Mouse (Mus musculus) ES-E14 (cell line): ENCODE measurements around the gene Fat4.

Experiments used
- CHD2 ChIP-seq: IDR thresholded peaks from 2 replicates; pipeline ENCODE4 v1.6.1; 2014; ENCODE audit warnings: mild to moderate bottlenecking, low read depth, low read length, inconsistent platforms
- HCFC1 ChIP-seq: IDR thresholded peaks from 2 replicates; pipeline ENCODE4 v1.6.1; 2012; ENCODE audit warnings: low read length, inconsistent platforms, borderline replicate concordance; ENCODE audit not compliant: insufficient read depth
- MAFK ChIP-seq: IDR thresholded peaks from 2 replicates; pipeline ENCODE4 v1.6.1; 2014; ENCODE audit warnings: mild to moderate bottlenecking, low read depth, low read length, inconsistent platforms; ENCODE audit not compliant: insufficient read depth
- ZC3H11A ChIP-seq: IDR thresholded peaks from 2 replicates; pipeline ENCODE4 v1.6.1; 2012; ENCODE audit warnings: low read depth, mild to moderate bottlenecking, inconsistent platforms, low read length, borderline replicate concordance
- ZNF384 ChIP-seq: IDR thresholded peaks from 2 replicates; pipeline ENCODE4 v1.6.1; 2012; ENCODE audit warnings: low read depth, low read length, inconsistent platforms

DNA sequence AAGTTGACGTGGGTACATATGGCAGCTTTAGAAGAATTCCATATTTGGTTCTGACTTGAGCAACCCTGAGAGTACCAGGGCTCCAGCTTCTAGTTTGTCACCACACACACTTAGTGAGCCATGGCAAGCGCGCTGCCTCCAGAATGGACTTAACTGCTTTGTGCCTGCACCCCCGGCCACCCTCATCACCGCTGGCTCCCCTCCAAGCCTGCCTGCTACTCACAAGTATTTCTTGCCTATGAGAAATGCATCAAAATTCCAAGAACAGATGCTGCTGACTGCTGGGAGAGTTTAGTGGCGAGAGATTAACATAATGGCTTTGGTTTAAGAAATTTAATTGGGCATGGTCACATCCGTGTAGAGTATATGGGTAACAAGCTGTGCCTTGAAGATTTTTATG, 48.0 kb downstream of the Fat4 start:
- no peak for TF ChIP-seq MAFK
- no peak for TF ChIP-seq ZC3H11A
- no peak for TF ChIP-seq ZNF384
- TF ChIP-seq HCFC1, result no peak
- TF ChIP-seq CHD2, result no peak
